Mouse (Mus musculus) liver, adult 2 months (tissue): ENCODE results near the gene Ralgds. TPM values are rescaled to one million over a fixed set of nuclear protein-coding genes. Genes with fewer than 3 reads are reported as not detected.

Source experiments
- DNase-seq: peaks from one replicate; pipeline ENCODE4 v3.0.0-alpha.2; 2011; ENCODE audit warnings: low read depth, low spot score; ENCODE audit errors: extremely low read depth
- H3K27ac ChIP-seq: fragments of 200-500 bp; replicated peaks from 2 replicates; pipeline ENCODE4 v1.5.1; 2012; ENCODE audit warnings: low read depth, mild to moderate bottlenecking, control low read depth, inconsistent platforms, low read length; ENCODE audit not compliant: insufficient read depth
- H3K27me3 ChIP-seq: fragments of 200-500 bp; 2 replicates; pipeline ENCODE4 v1.6.1; 2012; ENCODE audit warnings: mild to moderate bottlenecking, moderate library complexity, low read length, inconsistent platforms; ENCODE audit not compliant: control insufficient read depth, insufficient read depth
- H3K36me3 ChIP-seq: fragments of 200-500 bp; 2 replicates; pipeline ENCODE4 v1.6.1; 2012; ENCODE audit warnings: low read length, inconsistent platforms; ENCODE audit not compliant: control insufficient read depth, insufficient read depth
- H3K4me1 ChIP-seq: fragments of 200-500 bp; 2 replicates; pipeline ENCODE4 v1.6.1; 2011; ENCODE audit warnings: low read length; ENCODE audit not compliant: control insufficient read depth, insufficient read depth
- H3K4me3 ChIP-seq: fragments of 200-500 bp; 2 replicates; pipeline ENCODE4 v1.5.1; 2011; ENCODE audit warnings: low read depth, mild to moderate bottlenecking, control low read depth, low read length, moderate library complexity; ENCODE audit not compliant: insufficient read depth
- H3K79me2 ChIP-seq: fragments of 200-500 bp; 2 replicates; pipeline ENCODE4 v1.6.1; 2012; ENCODE audit warnings: inconsistent platforms, mild to moderate bottlenecking, low read length, moderate library complexity; ENCODE audit not compliant: control insufficient read depth, insufficient read depth
- H3K9ac ChIP-seq: fragments of 200-500 bp; 2 replicates; pipeline ENCODE4 v1.6.1; 2012; ENCODE audit warnings: low read depth, mild to moderate bottlenecking, control low read depth, inconsistent platforms, low read length
- CTCF ChIP-seq: fragments of 200-500 bp; IDR thresholded peaks from 2 replicates; pipeline ENCODE4 v1.5.1; 2011; ENCODE audit warnings: low read depth, low read length, control low read depth
- POLR2A ChIP-seq: fragments of 200-500 bp; IDR thresholded peaks from 2 replicates; pipeline ENCODE4 v1.6.1; 2011; ENCODE audit warnings: low read length, control low read depth; ENCODE audit not compliant: insufficient read depth; ENCODE audit errors: extremely low read depth
- WGBS: fragments of 180-500 bp; shearing (Covaris S2); methylation state at CpG from one replicate; pipeline ENCODE4 v1.1.7; 2018; 5-methylcytosine and 5-hydroxymethylcytosine counted together
- polyA plus RNA-seq: library from polyadenylated mRNA; depleted of rRNA; stranded (reverse); fragments of >200 nt; gene quantifications from 2 replicates; pipeline ENCODE4 v1.2.3, GENCODE M21; 2012
- total RNA-seq: library from RNA; depleted of rRNA; stranded (reverse); fragments of >200 nt; gene quantifications from 2 replicates; pipeline ENCODE4 v1.2.3, GENCODE M21; 2014

Ralgds gene
- total and polyA plus RNA-seq, 2 experiments = 1.1 to 3.0 TPM

GRCm38 (mm10) chr2:28532938-28533771 lies 20.2 kb downstream of the Ralgds start:
- peak; percentile 49 for DNase-seq
- Histone ChIP-seq H3K9ac (peak overlapping the region; percentile 88), H3K79me2 (no peaks in the 10 kb centered on the region), H3K27ac (no peak overlapping the region), H3K27me3 (no peaks in the 10 kb centered on the region), H3K4me3 (peak overlapping the region; percentile 73), H3K4me1 (0 out of 2 replicates have a peak, but pooled peaks cover 2% of the 10 kb centered on the region), H3K36me3 (no peaks in the 10 kb centered on the region)
- 3% methylated on average over 48 of the region's 49 CpGs for WGBS
- TF ChIP-seq CTCF = peak; percentile 27; the same call in 1 of the 2 replicates
- TF ChIP-seq POLR2A = no peak

GRCm38 (mm10) chr2:28533901-28534435 lies 21.0 kb downstream of the Ralgds start:
- DNase-seq = no peak
- Histone ChIP-seq H3K27me3 (no peaks in the 10 kb centered on the region), H3K36me3 (no peaks in the 10 kb centered on the region), H3K9ac (peak overlapping the region; percentile 88), H3K4me1 (0 out of 2 replicates have a peak, but pooled peaks cover 2% of the 10 kb centered on the region), H3K27ac (peak overlapping the region; percentile 56; the same call in 1 of the 2 replicates), H3K79me2 (no peaks in the 10 kb centered on the region), H3K4me3 (peak overlapping the region; percentile 73)
- TF ChIP-seq CTCF (no peak), POLR2A (no peak)
- 70% methylated on average over 7 of the region's 7 CpGs for WGBS

GRCm38 (mm10) chr2:28534436-28535262 lies 21.7 kb downstream of the Ralgds start:
- Histone ChIP-seq H3K79me2 (no peaks in the 10 kb centered on the region), H3K27me3 (no peaks in the 10 kb centered on the region), H3K9ac (peak overlapping the region; percentile 35; the same call in 1 of the 2 replicates), H3K27ac (peak overlapping the region; percentile 56), H3K4me1 (0 out of 2 replicates have a peak, but pooled peaks cover 2% of the 10 kb centered on the region), H3K36me3 (no peaks in the 10 kb centered on the region), H3K4me3 (no peak overlapping the region; the same call in 1 of the 2 replicates)
- WGBS = 68% methylated on average over 11 of the region's 11 CpGs
- TF ChIP-seq CTCF (no peak), POLR2A (no peak)
- no peak for DNase-seq

- Histone ChIP-seq H3K27ac (peak overlapping the region; percentile 23; the same call in 1 of the 2 replicates), H3K79me2 (no peaks in the 10 kb centered on the region), H3K27me3 (no peaks in the 10 kb centered on the region), H3K4me1 (0 out of 2 replicates have a peak, but pooled peaks cover 4% of the 10 kb centered on the region), H3K36me3 (no peaks in the 10 kb centered on the region), H3K4me3 (no peak overlapping the region), H3K9ac (no peak overlapping the region)
- 44% methylated on average over 4 of the region's 4 CpGs for WGBS
- TF ChIP-seq POLR2A = no peak
- TF ChIP-seq CTCF = no peak
- no peak for DNase-seq
Measured at GRCm38 (mm10) chr2:28535263-28535540, 22.3 kb downstream of the Ralgds start.

GRCm38 (mm10) chr2:28535650-28536049 lies 22.7 kb downstream of the Ralgds start:
- TF ChIP-seq POLR2A = no peak
- TF ChIP-seq CTCF = no peak
- no peak overlapping the region for H3K4me3 ChIP-seq
- 67% methylated on average over 7 of the region's 7 CpGs for WGBS
- no peaks in the 10 kb centered on the region for H3K36me3 ChIP-seq
- DNase-seq = no peak
- H3K27me3 ChIP-seq = no peaks in the 10 kb centered on the region
- H3K79me2 ChIP-seq = no peaks in the 10 kb centered on the region
- 0 out of 2 replicates have a peak, but pooled peaks cover 4% of the 10 kb centered on the region for H3K4me1 ChIP-seq
- H3K9ac ChIP-seq = no peak overlapping the region
- H3K27ac ChIP-seq = 0 out of 2 replicates have a peak overlapping the region, but pooled peaks have one; percentile 23
